Mouse (Mus musculus) hindbrain, embryonic 14.5 days (tissue): Measurements from ENCODE around the gene Syn3. TPM values are rescaled to one million over a fixed set of nuclear protein-coding genes. Genes with fewer than 3 reads are reported as not detected.

ENCODE experiments used
- ATAC-seq: fragments of 200-750 bp; cut with Nextera tagmentation; 2 replicates; pipeline ENCODE4 v1.8.0; 2017; ENCODE audit warnings: moderate number of reproducible peaks, mild to moderate bottlenecking, moderate TSS enrichment, moderate library complexity; ENCODE audit not compliant: low FRiP score
- DNase-seq: peaks from one replicate; pipeline ENCODE4 v3.0.0-alpha.2; 2015; ENCODE audit warnings: low spot score
- H3K27ac ChIP-seq: fragments of 300-500 bp; sonication (generic); 2 replicates; pipeline ENCODE4 v1.5.1; 2014; ENCODE audit warnings: mild to moderate bottlenecking, moderate library complexity
- H3K27me3 ChIP-seq: fragments of 300-500 bp; sonication (generic); 2 replicates; pipeline ENCODE4 v1.6.1; 2014; ENCODE audit warnings: mild to moderate bottlenecking, low read length, mixed read lengths; ENCODE audit not compliant: control insufficient read depth, insufficient read depth
- H3K36me3 ChIP-seq: fragments of 300-500 bp; sonication (generic); replicated peaks from 2 replicates; pipeline ENCODE4 v1.6.1; 2014; ENCODE audit not compliant: control insufficient read depth, insufficient read depth
- H3K4me1 ChIP-seq: fragments of 300-500 bp; sonication (generic); replicated peaks from 2 replicates; pipeline ENCODE4 v1.6.1; 2014; ENCODE audit warnings: antibody characterized with exemption, low read length, mixed read lengths; ENCODE audit not compliant: control insufficient read depth, insufficient read depth
- H3K4me2 ChIP-seq: fragments of 300-500 bp; sonication (generic); replicated peaks from 2 replicates; pipeline ENCODE4 v1.6.1; 2014; ENCODE audit warnings: mild to moderate bottlenecking, moderate library complexity
- H3K4me3 ChIP-seq: fragments of 300-500 bp; sonication (generic); replicated peaks from 2 replicates; pipeline ENCODE4 v1.5.1; 2014; ENCODE audit warnings: mild to moderate bottlenecking, low read length
- H3K9ac ChIP-seq: fragments of 300-500 bp; sonication (generic); 2 replicates; pipeline ENCODE4 v1.6.1; 2014
- H3K9me3 ChIP-seq: fragments of 300-500 bp; sonication (generic); 2 replicates; pipeline ENCODE4 v1.6.1; 2016; ENCODE audit warnings: low read length; ENCODE audit not compliant: control insufficient read depth
- WGBS: fragments of 180-500 bp; shearing (Covaris S2); extraction: QIAGEN DNeasy Blood & Tissue Kit; methylation state at CpG from one replicate; pipeline ENCODE4 v1.1.7; 2014; 5-methylcytosine and 5-hydroxymethylcytosine counted together
- polyA plus RNA-seq: library from polyadenylated mRNA; unstranded; fragments of >200 nt; fragmentation: Nextera tagmentation; extraction: Ambion mirVana; gene quantifications from 2 replicates; pipeline ENCODE4 v1.2.1, GENCODE M21; 2014

The Syn3 gene
- polyA plus RNA-seq, 1 experiment from 2014 or later = 33.6 TPM

- Histone ChIP-seq H3K9ac (no peak overlapping the region), H3K4me2 (no peak overlapping the region), H3K27ac (no peak overlapping the region), H3K27me3 (no peaks in the 10 kb centered on the region), H3K4me3 (no peak overlapping the region), H3K9me3 (no peaks in the 10 kb centered on the region), H3K4me1 (no peaks in the 10 kb centered on the region), H3K36me3 (no peaks in the 10 kb centered on the region)
- DNase-seq (no peak), ATAC-seq (no peak)
- 61% methylated on average over 5 of the region's 5 CpGs for WGBS
These were observed 492.2 kb downstream of the Syn3 start for GRCm38 (mm10) chr10:86006455-86006854.

Other genes starting within 250 kb of the Syn3 start
- gene Timp3, start 198.5 kb downstream of the Syn3 start, polyA plus RNA-seq = 42.5 and 45.1 TPM in 2 replicates
- 252 and 279 TPM in 2 replicates for gene Hsp90b1, start 206.6 kb upstream of the Syn3 start, polyA plus RNA-seq
- 0.82 and 2.5 TPM in 2 replicates for gene Ttc41, start 206.9 kb upstream of the Syn3 start, polyA plus RNA-seq